Mouse (Mus musculus) lung, embryonic 15.5 days (tissue): ENCODE data around the gene Retsat. TPM values are rescaled to one million over a fixed set of nuclear protein-coding genes. Genes with fewer than 3 reads are reported as not detected.

Experiments
- ATAC-seq: fragments of 200-750 bp; cut with Nextera tagmentation; 2 replicates; pipeline ENCODE4 v1.8.0; 2017; ENCODE audit warnings: moderate number of reproducible peaks, borderline replicate concordance; ENCODE audit not compliant: low FRiP score, low TSS enrichment; ENCODE audit errors: extremely low read depth
- H3K27ac ChIP-seq: fragments of 300-500 bp; sonication (generic); 2 replicates; pipeline ENCODE4 v1.5.1; 2015; ENCODE audit warnings: moderate library complexity, mild to moderate bottlenecking, inconsistent platforms
- H3K27me3 ChIP-seq: fragments of 300-500 bp; sonication (generic); 2 replicates; pipeline ENCODE4 v1.6.1; 2015; ENCODE audit warnings: inconsistent platforms
- H3K36me3 ChIP-seq: fragments of 300-500 bp; sonication (generic); 2 replicates; pipeline ENCODE4 v1.6.1; 2015; ENCODE audit warnings: inconsistent platforms
- H3K4me1 ChIP-seq: fragments of 300-500 bp; sonication (generic); 2 replicates; pipeline ENCODE4 v1.6.1; 2015; ENCODE audit warnings: inconsistent platforms
- H3K4me2 ChIP-seq: fragments of 300-500 bp; sonication (generic); 2 replicates; pipeline ENCODE4 v1.6.1; 2015; ENCODE audit warnings: inconsistent platforms, mild to moderate bottlenecking, moderate library complexity
- H3K4me3 ChIP-seq: fragments of 300-500 bp; sonication (generic); 2 replicates; pipeline ENCODE4 v1.5.1; 2015; ENCODE audit warnings: mild to moderate bottlenecking, inconsistent platforms
- H3K9ac ChIP-seq: fragments of 300-500 bp; sonication (generic); 2 replicates; pipeline ENCODE4 v1.6.1; 2015; ENCODE audit warnings: inconsistent platforms
- H3K9me3 ChIP-seq: fragments of 300-500 bp; sonication (generic); 2 replicates; pipeline ENCODE4 v1.6.1; 2016; ENCODE audit warnings: inconsistent platforms
- WGBS: fragments of 180-500 bp; shearing (Covaris S2); methylation state at CpG from one replicate; pipeline ENCODE4 v1.1.7; 2015; 5-methylcytosine and 5-hydroxymethylcytosine counted together
- polyA plus RNA-seq: library from polyadenylated mRNA; unstranded; fragments of >200 nt; fragmentation: Nextera tagmentation; extraction: Ambion mirVana; gene quantifications from 2 replicates; pipeline ENCODE4 v1.2.1, GENCODE M21; 2015

Retsat gene
- polyA plus RNA-seq, 1 experiment from 2014 or later = 18.8 TPM

- no peak for ATAC-seq
- Histone ChIP-seq H3K4me1 (peaks cover 12% of the 10 kb centered on the region), H3K9ac (no peak overlapping the region), H3K4me3 (no peak overlapping the region), H3K4me2 (no peak overlapping the region), H3K27me3 (no peaks in the 10 kb centered on the region), H3K9me3 (no peaks in the 10 kb centered on the region), H3K36me3 (peaks cover 9% of the 10 kb centered on the region; the same call in 1 of the 2 replicates), H3K27ac (no peak overlapping the region)
- WGBS = 72% methylated on average over 5 of the region's 5 CpGs
Observed at GRCm38 (mm10) chr6:72567508-72567907, 30.8 kb upstream of the Retsat start.

- no peak overlapping the region for H3K4me3 ChIP-seq
Observed at GRCm38 (mm10) chr6:72568736-72569135, 29.5 kb upstream of the Retsat start.

GRCm38 (mm10) chr6:72570644-72571397, 27.5 kb upstream of the Retsat start:
- ATAC-seq = no peak
- Histone ChIP-seq H3K36me3 (peaks cover 9% of the 10 kb centered on the region; the same call in 1 of the 2 replicates), H3K4me2 (no peak overlapping the region), H3K9me3 (no peaks in the 10 kb centered on the region), H3K4me1 (peaks cover 1% of the 10 kb centered on the region; the same call in 1 of the 2 replicates), H3K27me3 (no peaks in the 10 kb centered on the region), H3K27ac (no peak overlapping the region), H3K9ac (no peak overlapping the region), H3K4me3 (no peak overlapping the region)
- 86% methylated on average over 10 of the region's 10 CpGs for WGBS

More at GRCm38 (mm10) chr6:72568736-72569135, 29.5 kb upstream of the Retsat start:
- Histone ChIP-seq H3K36me3 (peaks cover 9% of the 10 kb centered on the region; the same call in 1 of the 2 replicates), H3K9ac (no peak overlapping the region), H3K4me1 (peaks cover 5% of the 10 kb centered on the region; the same call in 1 of the 2 replicates), H3K27me3 (no peaks in the 10 kb centered on the region), H3K27ac (no peak overlapping the region), H3K4me2 (no peak overlapping the region), H3K9me3 (no peaks in the 10 kb centered on the region)
- ATAC-seq = no peak
- 88% methylated on average over 10 of the region's 10 CpGs for whole genome bisulfite sequencing

- no peak overlapping the region for H3K4me3 ChIP-seq
- H3K4me2 ChIP-seq = no peak overlapping the region
- peaks cover 9% of the 10 kb centered on the region; the same call in 1 of the 2 replicates for H3K36me3 ChIP-seq
- no peak overlapping the region for H3K9ac ChIP-seq
- 35% methylated on average over 3 of the region's 3 CpGs for WGBS
- no peaks in the 10 kb centered on the region for H3K27me3 ChIP-seq
- H3K4me1 ChIP-seq = no peaks in the 10 kb centered on the region
- H3K27ac ChIP-seq = no peak overlapping the region
- ATAC-seq = no peak
- no peaks in the 10 kb centered on the region for H3K9me3 ChIP-seq
Observed at GRCm38 (mm10) chr6:72571826-72572225, 26.4 kb upstream of the Retsat start.

- no peaks in the 10 kb centered on the region for H3K27me3 ChIP-seq
- H3K36me3 ChIP-seq = 0 out of 2 replicates have a peak, but pooled peaks cover 3% of the 10 kb centered on the region
- ATAC-seq = no peak
- H3K9me3 ChIP-seq = no peaks in the 10 kb centered on the region
- no peak overlapping the region for H3K4me3 ChIP-seq
- H3K4me1 ChIP-seq = no peaks in the 10 kb centered on the region
- no peak overlapping the region for H3K9ac ChIP-seq
- H3K4me2 ChIP-seq = no peak overlapping the region
- 84% methylated on average over 3 of the region's 3 CpGs for WGBS
- H3K27ac ChIP-seq = no peak overlapping the region
Observed at GRCm38 (mm10) chr6:72576041-72576440, 22.2 kb upstream of the Retsat start.

GRCm38 (mm10) chr6:72581625-72582382, 16.5 kb upstream of the Retsat start:
- 72% methylated on average over 11 of the region's 11 CpGs for WGBS
- ATAC-seq = no peak

GRCm38 (mm10) chr6:72583211-72583839, 14.9 kb upstream of the Retsat start:
- no peaks in the 10 kb centered on the region for H3K27me3 ChIP-seq
- H3K4me1 ChIP-seq = no peaks in the 10 kb centered on the region
- H3K4me3 ChIP-seq = no peak overlapping the region
- 80% methylated on average over 4 of the region's 4 CpGs for WGBS
- H3K9ac ChIP-seq = no peak overlapping the region
- H3K9me3 ChIP-seq = no peaks in the 10 kb centered on the region
- no peak for ATAC-seq
- H3K36me3 ChIP-seq = peaks cover 3% of the 10 kb centered on the region; the same call in 1 of the 2 replicates
- H3K27ac ChIP-seq = no peak overlapping the region
- H3K4me2 ChIP-seq = no peak overlapping the region

More at GRCm38 (mm10) chr6:72581625-72582382, 16.5 kb upstream of the Retsat start:
- no peak overlapping the region for H3K4me3 ChIP-seq
- H3K27ac ChIP-seq = no peak overlapping the region
- no peak overlapping the region for H3K4me2 ChIP-seq
- H3K9ac ChIP-seq = no peak overlapping the region
- H3K36me3 ChIP-seq = peaks cover 3% of the 10 kb centered on the region; the same call in 1 of the 2 replicates
- no peaks in the 10 kb centered on the region for H3K27me3 ChIP-seq
- no peaks in the 10 kb centered on the region for H3K9me3 ChIP-seq
- no peaks in the 10 kb centered on the region for H3K4me1 ChIP-seq

GRCm38 (mm10) chr6:72584154-72584553, 14.1 kb upstream of the Retsat start:
- ATAC-seq = no peak
- Histone ChIP-seq H3K27me3 (no peaks in the 10 kb centered on the region), H3K36me3 (peaks cover 3% of the 10 kb centered on the region; the same call in 1 of the 2 replicates), H3K9me3 (no peaks in the 10 kb centered on the region), H3K4me1 (no peaks in the 10 kb centered on the region), H3K4me2 (no peak overlapping the region), H3K4me3 (no peak overlapping the region), H3K27ac (no peak overlapping the region), H3K9ac (no peak overlapping the region)
- 72% methylated on average over 11 of the region's 11 CpGs for WGBS

GRCm38 (mm10) chr6:72586701-72587100, 11.6 kb upstream of the Retsat start:
- H3K27me3 ChIP-seq = no peaks in the 10 kb centered on the region
- H3K4me3 ChIP-seq = no peak overlapping the region
- no peaks in the 10 kb centered on the region; the same call in 1 of the 2 replicates for H3K36me3 ChIP-seq
- no peak for ATAC-seq
- no peak overlapping the region for H3K9ac ChIP-seq
- H3K9me3 ChIP-seq = no peaks in the 10 kb centered on the region
- H3K27ac ChIP-seq = no peak overlapping the region
- H3K4me1 ChIP-seq = no peaks in the 10 kb centered on the region
- WGBS = 84% methylated on average over 3 of the region's 3 CpGs
- H3K4me2 ChIP-seq = no peak overlapping the region

GRCm38 (mm10) chr6:72588307-72588706, 10.0 kb upstream of the Retsat start:
- Histone ChIP-seq H3K4me1 (no peaks in the 10 kb centered on the region), H3K36me3 (no peaks in the 10 kb centered on the region; the same call in 1 of the 2 replicates), H3K27ac (no peak overlapping the region), H3K4me3 (no peak overlapping the region), H3K9me3 (no peaks in the 10 kb centered on the region), H3K4me2 (no peak overlapping the region), H3K9ac (no peak overlapping the region), H3K27me3 (no peaks in the 10 kb centered on the region)
- ATAC-seq = no peak

GRCm38 (mm10) chr6:72590111-72590510, 8.2 kb upstream of the Retsat start:
- Histone ChIP-seq H3K4me2 (no peak overlapping the region), H3K4me1 (no peaks in the 10 kb centered on the region), H3K9me3 (no peaks in the 10 kb centered on the region), H3K4me3 (no peak overlapping the region), H3K27me3 (no peaks in the 10 kb centered on the region), H3K27ac (no peak overlapping the region), H3K9ac (no peak overlapping the region), H3K36me3 (no peaks in the 10 kb centered on the region; the same call in 1 of the 2 replicates)
- no peak for ATAC-seq
